Mouse (Mus musculus): ENCODE measurements at regions not wholly inside any gene's neighbourhood (a gene's known extent, or its start where the extent isn't known, plus 50 kb on each side); places are given as distances from the start of the nearest gene placed in this dataset.
"Not testable (repeated sequence)": the region's sequence is repeated elsewhere in the genome, so short reads cannot be mapped to it uniquely, and the experiment has no call there.

- not testable (repeated sequence) for TF ChIP-seq CTCF, EP300 (IDR thresholded peaks at IDR 0.05; ENCODE audit: low read depth)
These were observed 586.3 kb upstream of the Olfr1507 start for GRCm38 (mm10) chr14:53081853-53082252.

All from heart, postnatal 0 days (tissue).